Mouse (Mus musculus) neural tube, embryonic 15.5 days (tissue): ENCODE results near the gene Nt5m. TPM values are rescaled to one million over a fixed set of nuclear protein-coding genes. Genes with fewer than 3 reads are reported as not detected.

Experiments used
- ATAC-seq: fragments of 200-750 bp; cut with Nextera tagmentation; 2 replicates; pipeline ENCODE4 v1.8.0; 2017; ENCODE audit warnings: mild to moderate bottlenecking, moderate TSS enrichment, moderate library complexity; ENCODE audit not compliant: low FRiP score
- H3K27ac ChIP-seq: fragments of 300-500 bp; sonication (generic); replicated peaks from 2 replicates; pipeline ENCODE4 v1.5.1; 2015; ENCODE audit warnings: mild to moderate bottlenecking, inconsistent platforms
- H3K27me3 ChIP-seq: fragments of 300-500 bp; sonication (generic); replicated peaks from 2 replicates; pipeline ENCODE4 v1.6.1; 2015; ENCODE audit warnings: inconsistent platforms
- H3K36me3 ChIP-seq: fragments of 300-500 bp; sonication (generic); 2 replicates; pipeline ENCODE4 v1.6.1; 2015; ENCODE audit warnings: inconsistent platforms
- H3K4me1 ChIP-seq: fragments of 300-500 bp; sonication (generic); 2 replicates; pipeline ENCODE4 v1.6.1; 2015; ENCODE audit warnings: inconsistent platforms
- H3K4me2 ChIP-seq: fragments of 300-500 bp; sonication (generic); 2 replicates; pipeline ENCODE4 v1.6.1; 2015; ENCODE audit warnings: inconsistent platforms, mild to moderate bottlenecking, moderate library complexity
- H3K4me3 ChIP-seq: fragments of 300-500 bp; sonication (generic); replicated peaks from 2 replicates; pipeline ENCODE4 v1.5.1; 2015; ENCODE audit warnings: mild to moderate bottlenecking, inconsistent platforms
- H3K9ac ChIP-seq: fragments of 300-500 bp; sonication (generic); replicated peaks from 2 replicates; pipeline ENCODE4 v1.6.1; 2015; ENCODE audit warnings: mild to moderate bottlenecking, inconsistent platforms
- H3K9me3 ChIP-seq: fragments of 300-500 bp; sonication (generic); replicated peaks from 2 replicates; pipeline ENCODE4 v1.6.1; 2016; ENCODE audit warnings: inconsistent platforms
- WGBS: fragments of 180-500 bp; shearing (Covaris S2); methylation state at CpG from one replicate; pipeline ENCODE4 v1.1.7; 2015; ENCODE audit warnings: mixed read lengths; 5-methylcytosine and 5-hydroxymethylcytosine counted together
- polyA plus RNA-seq: library from polyadenylated mRNA; unstranded; fragments of >200 nt; fragmentation: Nextera tagmentation; extraction: Ambion mirVana; gene quantifications from 2 replicates; pipeline ENCODE4 v1.2.1, GENCODE M21; 2015

Nt5m gene
- 71.6 and 84.2 TPM in 2 replicates for polyA plus RNA-seq

DNA sequence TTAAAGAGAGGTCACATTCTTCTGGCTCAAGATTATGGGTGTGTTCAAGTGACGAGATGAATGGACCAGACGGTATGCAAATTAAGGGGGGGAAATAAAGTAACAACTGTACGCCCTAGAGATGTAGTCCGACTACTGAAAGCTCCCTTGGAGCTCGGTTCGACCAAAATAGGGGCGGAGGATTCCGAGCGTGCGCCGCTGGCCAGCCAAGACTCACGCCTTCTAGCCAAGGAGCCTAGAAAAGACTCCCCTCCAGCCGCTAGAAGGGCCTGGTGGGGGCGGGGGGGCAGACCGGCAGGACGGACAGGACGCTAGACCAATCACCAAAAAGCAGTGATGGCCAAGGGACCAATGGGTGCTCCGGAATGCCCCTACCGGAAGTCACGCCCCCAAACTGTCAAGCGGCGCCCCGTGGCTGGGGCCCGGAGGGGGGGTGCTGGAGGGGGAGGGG, at the start of gene Nt5m:
Gene Nt5m (plus strand): TSS at position 440 of the 451 bp plus-strand sequence.
- peak within 1 kb of the TSS; percentile 62 for H3K4me2 ChIP-seq
- no peaks in the 10 kb centered on the region for H3K9me3 ChIP-seq
- H3K9ac ChIP-seq = peak within 1 kb of the TSS; percentile 80
- H3K4me1 ChIP-seq = peaks cover 31% of the 10 kb centered on the region
- WGBS = 0% methylated on average over 24 of the region's 24 CpGs
- peak within 1 kb of the TSS; percentile 97 for H3K27ac ChIP-seq
- peaks cover 21% of the 10 kb centered on the region for H3K36me3 ChIP-seq
- no peaks in the 10 kb centered on the region for H3K27me3 ChIP-seq
- peak within 1 kb of the TSS; percentile 66 for H3K4me3 ChIP-seq
- ATAC-seq = peak; percentile 98

DNA sequence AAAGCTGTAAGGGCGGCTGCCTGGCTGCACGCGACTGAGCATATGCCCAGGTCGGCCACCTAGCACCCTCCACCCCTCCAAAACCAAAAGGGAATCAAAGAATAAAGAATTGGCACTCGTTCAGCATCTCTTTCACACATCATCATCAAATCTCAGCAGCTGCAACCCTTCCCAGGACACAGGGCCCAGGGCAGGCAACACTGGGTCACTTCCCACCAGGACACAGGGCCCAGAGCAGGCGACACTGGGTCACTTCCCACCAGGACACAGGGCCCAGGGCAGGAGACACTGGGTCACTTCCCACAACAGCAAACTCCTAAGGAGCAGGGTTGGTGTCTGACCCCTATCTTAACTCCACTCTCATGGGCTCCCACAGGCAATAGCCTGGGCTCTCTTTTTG, 45.9 kb upstream of the Nt5m start:
- Histone ChIP-seq H3K27me3 (no peaks in the 10 kb centered on the region), H3K27ac (no peak overlapping the region), H3K4me1 (no peaks in the 10 kb centered on the region), H3K4me3 (no peak overlapping the region), H3K4me2 (no peak overlapping the region), H3K9me3 (no peaks in the 10 kb centered on the region), H3K36me3 (peaks cover 70% of the 10 kb centered on the region), H3K9ac (no peak overlapping the region)
- 93% methylated on average over 6 of the region's 6 CpGs for WGBS
- ATAC-seq = no peak

DNA sequence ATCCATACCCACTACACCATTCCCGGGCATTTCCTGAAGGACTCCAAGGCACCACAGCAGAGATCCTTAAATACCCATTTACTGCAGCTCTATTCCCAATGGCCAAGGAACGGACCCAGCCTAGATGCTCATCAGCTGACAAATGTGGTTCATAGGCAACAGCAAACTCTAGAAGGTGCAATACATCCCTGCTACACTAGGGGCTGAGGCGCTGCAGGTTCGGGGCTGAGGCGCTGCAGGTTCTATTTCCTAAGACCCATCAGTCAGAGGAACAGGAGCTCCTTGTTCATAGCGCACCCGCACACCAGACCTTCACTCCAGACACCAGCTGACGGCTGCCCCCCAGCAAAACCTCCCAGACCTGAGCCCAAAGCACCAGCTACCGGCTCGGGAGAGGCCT, 38.8 kb upstream of the Nt5m start:
- WGBS = 96% methylated on average over 10 of the region's 10 CpGs
- Histone ChIP-seq H3K4me1 (no peaks in the 10 kb centered on the region), H3K27me3 (no peaks in the 10 kb centered on the region), H3K36me3 (peaks cover 94% of the 10 kb centered on the region), H3K27ac (no peak overlapping the region), H3K4me3 (no peak overlapping the region), H3K9me3 (no peaks in the 10 kb centered on the region), H3K9ac (no peak overlapping the region), H3K4me2 (no peak overlapping the region)
- no peak for ATAC-seq

DNA sequence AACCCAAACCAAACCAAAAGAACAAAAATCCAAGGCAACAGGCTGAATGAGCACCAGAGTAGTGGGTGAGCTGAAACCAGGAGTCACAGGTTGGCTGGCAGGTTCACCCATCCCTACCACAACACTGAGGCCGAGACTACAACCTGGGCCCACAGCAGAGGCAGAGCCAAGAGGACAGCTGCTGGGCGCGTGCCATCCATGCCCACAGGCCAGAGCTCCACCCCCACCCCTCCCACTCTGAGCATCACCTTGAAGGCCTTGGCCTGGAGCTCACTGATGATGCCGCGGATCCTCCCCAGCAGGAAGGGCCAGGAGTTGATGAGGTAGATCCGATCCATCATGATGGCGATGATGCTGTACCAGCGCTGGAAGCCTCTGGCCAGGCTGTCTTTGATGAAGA, 37.4 kb upstream of the Nt5m start:
- peaks cover 96% of the 10 kb centered on the region for H3K36me3 ChIP-seq
- peaks cover 4% of the 10 kb centered on the region; the same call in 1 of the 2 replicates for H3K4me1 ChIP-seq
- H3K9me3 ChIP-seq = no peaks in the 10 kb centered on the region
- ATAC-seq = no peak
- H3K9ac ChIP-seq = no peak overlapping the region
- no peak overlapping the region for H3K27ac ChIP-seq
- no peak overlapping the region for H3K4me3 ChIP-seq
- no peaks in the 10 kb centered on the region for H3K27me3 ChIP-seq
- WGBS = 99% methylated on average over 8 of the region's 8 CpGs
- no peak overlapping the region for H3K4me2 ChIP-seq

DNA sequence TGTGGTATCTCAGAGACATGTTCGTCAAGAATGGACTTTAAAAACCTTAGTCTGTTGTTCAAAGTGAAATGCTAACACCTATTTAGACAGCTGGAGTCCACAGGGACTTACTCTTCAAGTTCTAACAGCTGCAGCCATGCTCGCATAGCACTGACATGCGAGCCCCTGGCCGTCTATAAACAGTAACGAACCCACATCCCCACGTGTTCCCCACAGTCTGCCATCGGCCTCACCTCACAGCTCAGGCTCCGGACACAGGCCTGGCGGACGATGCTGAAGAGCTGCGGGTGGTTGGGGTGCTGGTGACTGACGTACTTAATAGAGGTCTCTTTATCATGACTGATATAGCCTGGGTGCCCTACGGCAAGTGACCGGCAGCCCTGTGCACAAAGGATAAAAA, 35.7 kb upstream of the Nt5m start:
- no peak overlapping the region for H3K9ac ChIP-seq
- H3K4me3 ChIP-seq = no peak overlapping the region
- no peak overlapping the region for H3K27ac ChIP-seq
- no peaks in the 10 kb centered on the region for H3K27me3 ChIP-seq
- peaks cover 90% of the 10 kb centered on the region for H3K36me3 ChIP-seq
- WGBS = 89% methylated on average over 14 of the region's 14 CpGs
- ATAC-seq = no peak
- H3K4me1 ChIP-seq = peaks cover 19% of the 10 kb centered on the region
- H3K9me3 ChIP-seq = no peaks in the 10 kb centered on the region
- H3K4me2 ChIP-seq = no peak overlapping the region

DNA sequence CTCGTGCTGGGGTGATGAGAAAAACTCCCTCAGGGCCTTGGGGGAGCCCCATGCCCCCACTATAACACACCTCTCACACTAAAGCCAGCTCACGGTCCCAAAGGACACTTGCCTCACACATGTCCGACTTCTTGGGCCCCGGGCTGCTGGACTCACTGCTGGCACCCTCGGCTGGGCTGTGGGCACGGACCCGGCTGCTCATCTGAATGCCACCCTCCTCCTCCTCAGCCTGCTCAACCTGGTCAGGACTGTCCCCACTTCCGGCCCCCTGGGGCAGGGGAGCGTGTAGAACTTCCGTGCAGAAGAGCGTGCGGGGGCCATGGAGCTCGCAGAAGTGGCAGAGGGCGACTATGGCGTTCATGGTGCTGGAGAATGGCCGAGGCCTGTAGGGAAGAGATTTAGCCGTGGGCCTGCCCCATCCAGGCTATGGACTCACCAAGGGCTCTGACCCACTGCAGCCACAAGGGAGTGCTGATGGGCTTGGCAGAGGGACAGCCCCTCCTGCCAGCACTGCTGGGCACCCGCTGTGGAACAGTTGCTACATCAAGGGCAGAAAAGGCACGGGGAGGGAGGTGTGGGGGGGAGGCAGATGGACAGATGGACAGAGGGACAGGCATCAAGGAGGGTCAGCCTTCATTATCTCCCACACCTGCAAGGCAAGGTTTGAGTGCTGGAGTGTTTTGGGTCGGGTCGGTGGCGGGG, 34.7 kb upstream of the Nt5m start:
- Histone ChIP-seq H3K4me2 (no peak overlapping the region), H3K9me3 (no peaks in the 10 kb centered on the region), H3K4me3 (no peak overlapping the region), H3K27ac (no peak overlapping the region), H3K36me3 (peaks cover 80% of the 10 kb centered on the region), H3K27me3 (no peaks in the 10 kb centered on the region), H3K9ac (no peak overlapping the region), H3K4me1 (peaks cover 27% of the 10 kb centered on the region)
- 92% methylated on average over 22 of the region's 22 CpGs for WGBS
- ATAC-seq = no peak

DNA sequence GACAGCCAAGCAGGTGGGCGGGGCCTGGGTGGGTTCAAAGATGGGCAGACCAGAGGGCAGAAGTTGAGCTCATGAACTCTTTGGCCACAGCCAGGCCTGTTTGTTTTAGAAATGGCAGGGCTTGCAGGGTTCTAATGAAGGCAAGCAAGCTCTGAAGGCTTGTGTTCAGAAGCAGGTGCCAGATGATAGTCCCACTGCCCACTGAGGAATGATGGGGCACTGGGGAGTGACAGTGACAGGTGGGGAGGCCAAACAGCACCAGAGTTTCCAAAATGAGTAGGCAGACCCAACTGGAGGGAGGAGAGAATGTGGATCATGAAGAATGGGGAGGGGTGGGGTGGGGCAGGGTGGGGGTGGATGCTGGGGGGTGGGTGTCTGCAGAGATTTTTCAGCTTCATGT, 34.0 kb upstream of the Nt5m start:
- Histone ChIP-seq H3K4me2 (no peak overlapping the region), H3K9me3 (no peaks in the 10 kb centered on the region), H3K4me1 (peaks cover 27% of the 10 kb centered on the region), H3K4me3 (no peak overlapping the region), H3K9ac (no peak overlapping the region), H3K27ac (no peak overlapping the region), H3K27me3 (no peaks in the 10 kb centered on the region), H3K36me3 (peaks cover 73% of the 10 kb centered on the region)
- no peak for ATAC-seq
- 100% methylated on average over 1 of the region's 1 CpGs for WGBS

DNA sequence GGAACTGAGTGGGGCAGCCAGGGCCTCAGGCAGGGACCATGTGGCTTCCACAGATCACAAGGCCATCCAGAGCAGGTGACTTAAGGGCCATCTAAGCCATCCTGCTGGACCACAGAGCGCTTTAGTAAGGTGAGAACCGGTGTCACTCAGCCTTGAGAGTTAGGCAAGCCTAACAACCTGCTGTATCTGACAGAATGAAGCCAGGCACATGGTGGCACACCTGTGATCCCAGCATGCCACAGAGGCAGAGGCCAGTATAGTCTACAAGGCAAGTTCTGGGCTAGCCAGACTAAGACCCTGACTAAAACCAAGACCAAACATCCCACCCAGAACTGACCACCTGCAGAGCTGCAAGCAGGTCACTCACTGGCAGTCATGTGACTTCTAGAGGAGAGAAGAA, 33.6 kb upstream of the Nt5m start:
- H3K36me3 ChIP-seq = peaks cover 69% of the 10 kb centered on the region
- no peaks in the 10 kb centered on the region for H3K9me3 ChIP-seq
- 96% methylated on average over 2 of the region's 2 CpGs for WGBS
- H3K27ac ChIP-seq = no peak overlapping the region
- no peak for ATAC-seq
- no peak overlapping the region for H3K9ac ChIP-seq
- peaks cover 30% of the 10 kb centered on the region for H3K4me1 ChIP-seq
- no peak overlapping the region for H3K4me3 ChIP-seq
- no peaks in the 10 kb centered on the region for H3K27me3 ChIP-seq
- no peak overlapping the region for H3K4me2 ChIP-seq

DNA sequence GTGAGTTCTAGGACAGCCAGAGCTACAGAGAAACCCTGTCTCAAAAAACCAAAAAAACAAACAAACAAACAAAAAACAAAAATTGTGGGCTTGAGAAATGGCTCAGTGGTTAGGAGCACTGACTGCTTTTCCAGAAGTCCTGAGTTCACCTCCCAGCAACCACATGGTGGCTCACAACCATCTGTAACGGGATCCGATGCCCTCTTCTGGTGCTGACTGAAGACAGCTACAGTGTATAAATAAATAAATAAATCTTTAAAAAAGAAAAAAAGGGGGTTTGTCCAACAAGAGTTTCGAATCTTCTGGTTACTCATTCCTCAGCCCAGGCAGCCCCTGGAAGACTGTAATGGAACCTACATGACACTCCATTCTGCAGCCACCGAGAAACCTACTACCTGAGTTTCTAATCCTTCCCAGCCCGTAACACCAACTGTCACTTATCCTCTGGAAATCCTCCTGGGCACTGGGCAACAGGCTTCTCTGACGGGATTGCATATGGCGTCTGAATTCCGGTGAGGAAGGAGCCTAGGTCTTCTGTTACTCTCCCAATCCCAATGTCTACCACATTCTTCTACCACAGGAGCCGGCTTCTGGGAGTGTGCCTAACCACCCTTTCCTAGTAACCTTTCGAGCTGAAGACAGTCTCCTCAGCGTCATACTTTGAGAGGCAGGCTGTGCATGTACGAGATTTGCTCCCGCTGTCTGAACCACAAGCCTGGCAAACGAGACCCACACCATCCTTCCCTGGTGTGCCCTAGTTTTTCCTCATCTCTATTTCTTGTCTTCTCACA, 30.9 kb upstream of the Nt5m start:
- H3K4me3 ChIP-seq = peak overlapping the region; percentile 61
- 69% methylated on average over 14 of the region's 14 CpGs for WGBS
- peaks cover 43% of the 10 kb centered on the region for H3K36me3 ChIP-seq
- no peak for ATAC-seq
- no peaks in the 10 kb centered on the region for H3K9me3 ChIP-seq
- no peaks in the 10 kb centered on the region for H3K27me3 ChIP-seq
- H3K4me2 ChIP-seq = peak overlapping the region; percentile 83
- no peak overlapping the region for H3K27ac ChIP-seq
- peaks cover 34% of the 10 kb centered on the region for H3K4me1 ChIP-seq
- peak overlapping the region; percentile 69; the same call in 1 of the 2 replicates for H3K9ac ChIP-seq

DNA sequence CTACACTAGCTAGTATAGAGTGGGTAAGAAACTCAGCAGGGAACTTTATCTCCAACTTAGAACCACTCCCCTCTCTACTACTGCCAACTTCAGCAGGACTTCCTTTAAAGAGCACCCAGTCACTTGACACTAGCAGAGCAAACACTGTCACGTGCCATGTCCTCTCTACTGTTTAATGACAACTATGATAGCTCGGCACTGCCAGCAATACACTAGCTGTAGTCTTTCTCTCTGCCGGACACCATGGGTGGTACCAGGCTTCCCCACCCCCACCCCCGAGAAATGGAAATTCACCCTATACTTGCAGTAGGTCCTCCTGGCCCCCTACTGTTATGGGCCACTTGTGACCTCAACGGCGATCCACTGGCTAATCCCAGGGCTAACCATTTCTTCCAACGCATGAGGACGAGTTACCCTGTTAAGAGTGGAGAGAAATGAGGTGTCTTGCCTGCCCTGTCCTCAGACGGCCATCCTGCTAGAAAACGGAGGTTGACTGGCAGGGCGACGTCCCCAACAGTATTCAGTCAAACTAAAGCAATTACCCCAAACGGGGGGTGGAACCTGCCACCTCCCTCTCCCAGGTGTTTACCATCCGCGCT, 30.1 kb upstream of the Nt5m start:
- peak overlapping the region; percentile 69 for H3K9ac ChIP-seq
- no peaks in the 10 kb centered on the region for H3K9me3 ChIP-seq
- H3K4me3 ChIP-seq = peak overlapping the region; percentile 61
- peak overlapping the region; percentile 83 for H3K4me2 ChIP-seq
- H3K4me1 ChIP-seq = peaks cover 34% of the 10 kb centered on the region
- no peaks in the 10 kb centered on the region for H3K27me3 ChIP-seq
- peak overlapping the region; percentile 100 for H3K27ac ChIP-seq
- H3K36me3 ChIP-seq = peaks cover 36% of the 10 kb centered on the region
- ATAC-seq = peak; percentile 18; the same call in 1 of the 2 replicates
- WGBS = under 1% methylated on average over 15 of the region's 15 CpGs

DNA sequence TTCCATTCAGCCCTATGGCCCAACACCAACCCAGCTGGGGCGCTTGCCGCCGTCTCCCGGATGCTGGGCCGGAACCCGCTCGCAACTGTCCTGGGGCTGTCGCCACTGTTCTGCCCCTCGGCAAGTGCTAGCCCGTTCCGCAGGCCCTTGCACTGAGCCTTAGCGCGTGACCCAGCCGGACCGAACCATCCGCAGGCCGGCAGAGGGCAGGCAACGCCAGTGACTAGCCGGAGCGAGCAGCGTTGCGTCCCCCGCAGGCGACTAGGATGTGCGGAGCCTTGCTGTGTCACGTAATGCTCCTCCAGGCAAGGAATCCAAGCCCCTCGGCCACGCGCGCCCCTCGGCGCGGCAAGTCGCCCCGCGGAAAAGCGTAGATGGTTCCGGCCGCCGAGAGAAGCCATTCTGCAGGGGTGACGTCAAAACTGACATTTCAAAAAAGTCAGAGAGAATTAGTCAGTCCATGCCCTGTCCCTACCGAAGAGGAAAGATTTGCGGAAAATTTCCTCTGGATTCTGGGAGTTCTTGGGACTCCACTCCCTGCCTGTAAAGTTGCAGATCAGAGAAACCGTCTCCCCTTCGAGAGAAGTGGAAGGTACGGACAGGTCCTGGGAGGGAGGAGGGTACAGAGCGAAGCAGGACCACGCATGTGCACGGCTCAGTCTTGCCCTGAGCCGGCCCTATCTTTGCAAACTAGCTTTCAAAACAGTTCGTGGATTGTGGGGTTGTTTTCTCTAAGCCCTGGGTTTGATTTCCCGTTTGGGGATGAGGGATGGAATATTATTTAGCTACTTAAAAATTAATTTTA, 29.4 kb upstream of the Nt5m start, which contains the start of gene Flcn:
Gene Flcn (minus strand): TSS at position 347 of the 805 bp plus-strand sequence.
- Histone ChIP-seq H3K9ac (peak within 1 kb of the TSS; percentile 69), H3K4me2 (peak within 1 kb of the TSS; percentile 83), H3K4me1 (peaks cover 34% of the 10 kb centered on the region), H3K4me3 (peak within 1 kb of the TSS; percentile 61), H3K27ac (peak within 1 kb of the TSS; percentile 100), H3K9me3 (no peaks in the 10 kb centered on the region), H3K36me3 (peaks cover 29% of the 10 kb centered on the region), H3K27me3 (no peaks in the 10 kb centered on the region)
- WGBS = under 1% methylated on average over 52 of the region's 52 CpGs
- peak; percentile 98 for ATAC-seq
